14 mouse cellular contexts compared by ENCODE assay signal in the genomic region with DNA sequence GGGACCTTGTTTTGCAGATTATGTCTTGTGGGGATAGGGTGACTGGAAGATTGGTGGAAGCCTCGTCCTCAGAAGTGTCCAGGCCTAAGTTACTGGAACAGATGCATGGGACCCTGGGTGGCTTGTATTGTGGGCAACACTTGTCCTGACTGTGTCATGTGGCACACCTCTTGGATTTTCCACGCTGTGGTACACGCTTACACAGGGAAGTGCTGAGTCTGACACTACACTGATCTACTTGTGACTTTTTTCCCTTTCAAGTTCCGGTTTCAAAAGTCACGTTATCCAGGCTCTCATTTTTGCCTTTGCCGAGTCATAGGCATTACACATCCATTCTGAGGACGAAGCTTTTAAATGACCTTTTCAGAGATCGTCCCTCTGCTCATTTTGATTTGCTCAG.
"Had no signal": no experiment of that assay in that cellular context is flagged by ENCODE, and none has a peak within 500 bp of the region (broad histone marks: within the 10 kb centered on the region; RNA-seq: fewer than 3 reads in every experiment).

No protein-coding gene starts in this region.

- DNase-seq: lung, adult 2 months; lung, postnatal 14 days; lung, postnatal 36 days; right cerebral cortex, postnatal 14 days; thymus, adult 18-20 months; thymus, postnatal 14 days; thymus, postnatal 36 days had no signal

- H3K36me3 ChIP-seq: lung, embryonic 15.5 days had no signal

- H3K9ac ChIP-seq: liver, embryonic 14.5 days; lung, embryonic 15.5 days; midbrain, embryonic 13.5 days; neural tube, embryonic 12.5 days had no signal

- ATAC-seq: lung, postnatal 0 days; midbrain, embryonic 13.5 days had no signal

- H3K27me3 ChIP-seq: lung, embryonic 15.5 days; neural tube, embryonic 12.5 days had no signal

- H3K4me3 ChIP-seq: lung, embryonic 15.5 days; megakaryocyte, embryonic 14.5 days; midbrain, embryonic 13.5 days; neural tube, embryonic 12.5 days had no signal

- H3K27ac ChIP-seq: liver, embryonic 14.5 days; lung, embryonic 15.5 days; macrophage; neural tube, embryonic 12.5 days had no signal

- H3K4me1 ChIP-seq: lung, embryonic 15.5 days; megakaryocyte, embryonic 14.5 days had no signal

- H3K9me3 ChIP-seq: lung, embryonic 15.5 days; neural tube, embryonic 12.5 days had no signal

- H3K4me2 ChIP-seq: lung, embryonic 15.5 days; midbrain, embryonic 13.5 days; neural tube, embryonic 12.5 days had no signal
